Mouse (Mus musculus) thymus, postnatal 0 days (tissue): ENCODE measurements around the gene Acot3. TPM values are rescaled to one million over a fixed set of nuclear protein-coding genes. Genes with fewer than 3 reads are reported as not detected.
A peak's percentile ranks its signal among the peaks of the same experiment; 100 is the strongest.
"Not testable (repeated sequence)": the region's sequence is repeated elsewhere in the genome, so short reads cannot be mapped to it uniquely, and the experiment has no call there.

Source experiments
- DNase-seq: peaks from one replicate; pipeline ENCODE4 v3.0.0-alpha.2; 2015; ENCODE audit warnings: low spot score
- polyA plus RNA-seq: library from polyadenylated mRNA; unstranded; fragments of >200 nt; fragmentation: Nextera tagmentation; extraction: Ambion mirVana; gene quantifications from 2 replicates; pipeline ENCODE4 v1.2.1, GENCODE M21; 2015

Gene Acot3
- polyA plus RNA-seq, 1 experiment from 2014 or later = not detected

- DNase-seq = no peak
Observed at GRCm38 (mm10) chr12:84042248-84042647, 9.7 kb upstream of the Acot3 start.

GRCm38 (mm10) chr12:84044045-84044444 is 7.9 kb upstream of the Acot3 start:
- DNase-seq = no peak

DNA sequence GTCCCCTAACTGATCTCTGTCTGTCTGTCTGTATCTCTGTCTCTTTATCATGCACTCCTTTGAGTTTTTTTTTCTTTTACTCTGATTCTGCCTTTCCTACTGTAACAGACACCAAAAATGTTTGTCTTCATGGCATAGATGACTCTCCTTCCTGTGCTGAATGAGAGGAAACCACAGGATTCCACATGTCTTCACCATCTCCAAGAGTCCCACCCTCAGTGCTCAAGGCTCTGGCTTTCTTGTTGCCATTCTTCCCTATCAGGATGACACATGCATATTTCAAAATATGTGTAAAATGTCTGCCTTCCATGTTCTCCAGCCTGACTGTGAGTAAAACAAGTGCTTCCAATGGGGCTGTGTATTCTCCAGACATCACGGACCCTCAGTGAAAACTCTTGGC is 5.0 kb upstream of the Acot3 start:
- no peak for DNase-seq

DNA sequence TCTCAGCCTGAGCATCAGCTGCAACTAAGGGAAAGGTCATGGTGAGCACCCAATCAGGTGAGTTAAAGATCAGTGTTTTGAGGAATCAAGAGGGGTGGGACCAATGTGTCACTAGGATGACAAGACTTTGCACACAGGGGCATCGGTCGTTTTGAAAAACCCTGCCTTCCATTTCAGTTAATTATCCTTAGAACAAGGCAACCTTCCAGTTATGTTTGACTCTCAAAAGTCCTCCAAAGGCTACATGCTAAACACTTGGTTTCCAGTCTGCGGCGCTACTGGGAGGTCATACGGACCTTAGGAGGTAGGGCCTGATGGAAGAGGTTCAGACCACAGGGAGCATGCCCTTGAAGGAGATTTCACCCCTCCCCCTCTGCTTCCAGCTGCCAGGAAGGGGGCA is 1.2 kb upstream of the Acot3 start:
- not testable (repeated sequence) for DNase-seq

GRCm38 (mm10) chr12:84052609-84053008 is 665 bp downstream of the Acot3 start:
- DNase-seq = no peak

GRCm38 (mm10) chr12:84053173-84053572 is 1.2 kb downstream of the Acot3 start:
- DNase-seq = no peak

DNA sequence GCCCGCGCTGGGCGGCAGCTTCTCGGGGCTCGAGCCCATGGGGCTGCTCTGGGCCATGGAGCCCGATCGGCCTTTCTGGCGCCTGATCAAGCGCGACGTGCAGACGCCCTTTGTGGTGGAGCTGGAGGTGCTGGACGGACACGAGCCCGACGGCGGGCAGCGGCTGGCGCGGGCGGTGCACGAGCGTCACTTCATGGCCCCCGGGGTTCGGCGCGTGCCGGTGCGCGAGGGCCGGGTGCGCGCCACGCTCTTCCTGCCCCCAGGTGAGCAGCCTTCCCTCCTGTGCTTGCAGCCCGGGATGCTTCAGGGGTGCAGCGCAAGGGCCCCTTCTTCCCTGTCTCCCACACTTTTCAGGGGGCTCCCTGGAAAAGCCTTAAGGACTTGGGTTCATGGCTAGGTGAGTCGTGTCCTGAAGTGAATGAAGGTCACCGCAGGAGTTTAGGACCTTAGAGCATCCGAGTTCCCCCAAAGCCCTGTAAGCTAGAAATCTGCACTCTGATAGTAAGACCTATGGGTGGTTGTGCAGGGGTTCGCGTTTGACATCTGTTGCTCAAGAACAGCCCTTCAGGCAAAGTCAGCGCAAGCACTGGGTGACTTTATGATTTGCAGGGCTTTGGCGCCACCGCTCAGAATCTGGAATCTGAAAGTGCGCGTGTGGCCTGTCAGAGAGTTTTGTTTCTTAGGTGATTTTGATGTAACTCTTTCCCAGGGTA is 1.9 kb downstream of the Acot3 start:
- DNase-seq = no peak

DNA sequence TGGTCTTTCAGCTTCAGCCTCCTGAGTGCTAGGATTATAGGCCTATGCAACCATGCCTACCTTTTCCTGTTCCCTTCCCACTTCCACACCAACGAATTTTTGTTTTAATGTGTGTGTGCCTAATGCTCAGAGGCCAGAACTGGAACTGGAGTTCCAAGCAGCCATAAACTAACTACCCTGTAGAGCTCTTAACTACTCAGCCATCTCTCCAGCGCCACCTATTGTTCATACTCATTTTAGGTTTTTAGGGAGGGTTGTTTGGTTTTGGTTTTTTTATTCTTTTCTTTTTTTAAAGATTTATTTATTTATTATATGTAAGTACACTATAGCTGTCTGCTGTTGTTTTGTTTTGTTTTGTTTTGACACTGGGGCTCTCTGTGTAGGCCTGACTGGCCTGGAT is 9.0 kb downstream of the Acot3 start:
- peak; percentile 61 for DNase-seq

- no peak for DNase-seq
Observed at GRCm38 (mm10) chr12:84062336-84062735, 10.4 kb downstream of the Acot3 start.

DNA sequence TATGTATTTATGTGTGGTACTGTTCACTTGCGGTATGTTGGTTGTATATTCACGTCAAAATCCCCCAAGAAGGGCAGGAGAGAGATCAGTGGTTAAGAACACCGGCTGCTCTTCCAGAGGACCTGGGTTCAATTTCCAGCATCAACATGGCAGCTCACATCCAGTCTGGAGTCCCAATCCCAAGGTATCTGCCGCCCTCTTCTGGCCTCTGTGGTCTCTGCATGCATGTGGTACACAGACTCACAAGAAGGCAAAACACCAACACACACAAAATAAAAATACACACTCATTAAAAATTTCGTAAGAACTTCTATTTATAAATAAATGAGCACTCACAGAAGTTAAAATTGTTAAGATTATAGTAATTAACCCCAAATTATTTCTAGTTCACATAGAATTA is 11.3 kb downstream of the Acot3 start:
- DNase-seq = no peak

GRCm38 (mm10) chr12:84063833-84064232 is 11.9 kb downstream of the Acot3 start:
- DNase-seq = no peak

- no peak for DNase-seq
Observed at GRCm38 (mm10) chr12:84064621-84065020, 12.7 kb downstream of the Acot3 start.

DNA sequence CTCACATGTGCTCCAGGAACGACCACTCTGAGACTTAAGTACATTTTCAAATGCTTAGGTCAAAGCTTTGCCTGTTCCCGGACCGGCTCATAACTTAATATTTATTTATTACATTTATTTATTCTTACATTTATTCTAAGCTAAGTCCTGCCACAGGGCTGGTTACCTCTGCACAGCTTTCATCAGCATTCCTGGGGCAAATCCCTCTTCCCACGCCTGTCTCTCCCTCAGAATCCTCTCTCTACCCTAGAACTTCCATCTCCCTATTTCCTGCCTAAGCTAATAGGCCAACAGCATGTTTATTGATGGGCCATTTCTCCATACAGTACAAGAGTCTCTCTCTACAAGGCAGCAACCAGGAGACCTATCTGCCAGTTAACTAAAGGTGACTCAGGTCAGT is 15.8 kb downstream of the Acot3 start:
- DNase-seq = no peak

GRCm38 (mm10) chr12:84068296-84068695 is 16.4 kb downstream of the Acot3 start:
- DNase-seq = no peak

GRCm38 (mm10) chr12:84068986-84069385 is 17.0 kb downstream of the Acot3 start, which contains the start of gene Acot5:
TSS of gene Acot5 (plus strand) at chr12:84069325.
- no peak for DNase-seq

DNA sequence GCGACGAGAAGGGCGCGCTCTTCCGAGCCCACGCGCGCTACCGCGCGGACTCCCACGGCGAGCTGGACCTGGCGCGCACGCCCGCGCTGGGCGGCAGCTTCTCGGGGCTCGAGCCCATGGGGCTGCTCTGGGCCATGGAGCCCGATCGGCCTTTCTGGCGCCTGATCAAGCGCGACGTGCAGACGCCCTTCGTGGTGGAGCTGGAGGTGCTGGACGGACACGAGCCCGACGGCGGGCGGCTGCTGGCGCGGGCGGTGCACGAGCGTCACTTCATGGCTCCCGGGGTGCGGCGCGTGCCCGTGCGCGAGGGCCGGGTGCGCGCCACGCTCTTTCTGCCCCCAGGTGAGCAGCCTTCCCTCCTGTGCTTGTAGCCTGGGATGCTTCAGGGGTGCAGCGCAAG is 17.6 kb downstream of the Acot3 start:
- not testable (repeated sequence) for DNase-seq

- DNase-seq = no peak
Observed at GRCm38 (mm10) chr12:84071696-84072095, 19.8 kb downstream of the Acot3 start.

DNA sequence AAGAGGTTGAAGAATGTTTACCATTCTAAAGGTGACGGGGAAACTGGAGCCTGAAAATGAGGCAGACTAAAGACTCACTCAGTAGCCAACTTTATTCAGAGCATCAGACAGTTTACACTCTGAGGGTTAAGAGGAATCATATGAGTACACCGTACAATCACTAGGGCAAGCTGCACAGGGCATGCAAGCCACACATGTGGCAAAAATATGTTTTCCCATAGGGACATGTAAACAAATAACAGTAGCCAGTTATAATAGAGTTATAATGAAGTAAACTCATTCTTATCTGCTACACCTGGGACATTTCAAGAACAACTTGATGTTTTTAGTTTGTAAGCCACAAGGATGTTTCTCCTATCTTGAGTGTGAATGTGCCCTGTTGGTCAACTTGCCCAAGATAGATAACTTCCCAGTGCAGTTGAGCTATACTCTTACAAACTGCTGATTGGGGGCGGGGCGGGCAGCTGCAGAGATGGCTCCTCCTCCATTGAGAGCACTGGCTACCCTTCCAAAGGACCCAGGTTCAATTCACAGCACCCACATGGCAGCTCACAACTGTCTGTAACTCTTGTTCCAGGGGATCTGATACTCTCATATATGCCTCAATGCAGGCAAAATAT is 25.5 kb downstream of the Acot3 start:
- no peak for DNase-seq

GRCm38 (mm10) chr12:84083842-84084241 is 31.9 kb downstream of the Acot3 start:
- DNase-seq = no peak

DNA sequence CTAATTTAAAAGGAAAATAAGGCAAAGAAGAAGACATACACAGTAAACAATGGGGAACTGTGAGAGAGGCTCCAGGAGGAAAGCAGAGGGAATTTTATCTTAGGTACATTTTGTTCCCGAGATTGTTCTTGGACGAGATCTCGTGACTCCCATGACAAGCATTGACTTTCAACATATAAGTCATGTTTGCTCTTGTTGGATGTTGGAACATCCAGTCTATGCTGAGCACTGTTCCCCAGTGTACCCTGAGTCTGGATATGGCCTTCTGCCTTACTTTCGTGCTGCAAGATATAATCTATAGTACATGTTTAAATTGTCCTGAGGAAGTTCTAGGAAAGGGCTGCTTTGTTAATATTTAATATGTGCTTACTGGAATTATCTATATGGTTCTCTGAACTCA is 32.6 kb downstream of the Acot3 start:
- DNase-seq = no peak

- not testable (repeated sequence) for DNase-seq
Observed at GRCm38 (mm10) chr12:84094666-84095065, 42.7 kb downstream of the Acot3 start.

DNA sequence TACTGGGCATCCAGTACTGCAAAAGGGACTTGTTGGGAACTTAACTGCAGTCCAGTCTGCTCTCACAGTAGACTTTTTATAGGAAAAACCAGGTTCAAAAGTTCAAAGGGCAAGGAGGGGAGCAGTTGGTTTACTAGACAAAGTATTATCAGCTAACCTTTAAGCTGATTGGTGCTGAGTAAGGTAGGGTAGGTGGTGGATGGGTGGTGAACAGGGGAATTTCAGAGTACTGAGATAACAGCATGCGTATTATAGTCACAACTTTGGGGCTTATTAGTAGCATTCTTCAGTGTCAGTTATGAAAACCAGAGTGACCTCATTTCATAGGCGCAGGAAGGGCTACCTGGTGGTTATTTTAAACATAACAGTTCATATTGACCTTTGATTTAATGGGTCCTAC is 47.7 kb downstream of the Acot3 start:
- no peak for DNase-seq

DNA sequence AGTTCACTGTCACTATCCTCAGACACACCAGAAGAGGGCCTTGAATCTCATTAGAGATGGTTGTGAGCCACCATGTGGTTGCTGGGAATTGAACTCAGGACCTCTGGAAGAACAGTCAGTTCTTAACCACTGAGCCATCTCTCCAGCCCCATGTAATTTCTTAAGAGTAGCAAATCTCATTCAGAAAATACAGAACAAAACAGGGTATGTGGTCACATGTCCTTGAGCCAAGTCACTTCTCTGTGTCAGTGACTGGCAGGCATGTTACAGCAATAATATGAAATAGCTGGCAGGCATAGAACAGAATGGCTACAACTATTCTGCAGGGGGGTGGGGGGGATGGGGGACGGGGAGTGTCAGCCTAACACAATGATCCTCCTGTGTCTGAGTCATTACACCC is 48.1 kb downstream of the Acot3 start:
- DNase-seq = no peak
